Mouse (Mus musculus) urinary bladder, postnatal 4 days (tissue): ENCODE data around the gene Cep97.
"Not testable (repeated sequence)": the region's sequence is repeated elsewhere in the genome, so short reads cannot be mapped to it uniquely, and the experiment has no call there.

ENCODE experiments used
- DNase-seq, 2 experiments: peaks; one replicate each; pipeline ENCODE4 v3.0.0; 2021 to 2022; ENCODE audit warnings: low spot score in 2 of 2

The Cep97 gene

DNA sequence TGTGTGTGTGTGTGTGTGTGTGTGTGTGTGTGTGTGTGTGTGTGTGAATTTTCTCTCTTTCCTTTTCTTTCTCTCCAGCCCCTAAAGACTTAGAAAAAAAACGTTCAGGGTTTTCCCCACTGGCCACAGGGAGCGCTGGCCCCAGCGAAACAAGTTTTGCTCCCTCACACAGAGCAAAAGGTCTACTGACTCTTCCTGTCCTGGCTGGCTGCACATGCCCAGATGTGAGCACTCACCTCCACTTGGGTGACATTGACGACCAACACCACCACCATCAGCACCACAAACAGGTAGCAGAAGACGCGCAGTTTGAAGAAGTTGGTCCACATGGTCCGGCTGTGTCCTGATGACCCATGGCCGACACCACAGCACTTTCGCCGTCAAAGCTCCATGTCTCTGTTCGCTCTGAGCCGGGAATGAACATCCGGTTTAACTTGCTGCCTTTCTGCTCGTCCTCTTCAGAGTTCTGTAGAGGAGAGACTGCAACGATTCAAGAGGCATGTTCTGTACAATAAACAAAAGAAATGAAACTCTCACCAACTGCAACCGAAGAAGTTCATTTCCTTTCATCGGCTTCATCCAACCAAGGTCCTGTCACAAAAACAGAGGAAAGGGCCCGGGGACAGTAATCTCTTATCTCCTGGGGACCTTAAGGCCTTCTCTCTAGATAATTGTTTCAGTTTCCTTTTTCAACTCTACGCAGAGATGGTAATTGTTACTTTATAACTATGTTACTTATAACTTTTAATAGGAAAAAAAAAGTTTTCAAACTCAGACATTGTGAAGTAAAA is 44.1 kb downstream of the Cep97 start:
- no peak for DNase-seq

- DNase-seq, result no peak
Observed at GRCm38 (mm10) chr16:55889451-55889850, 45.2 kb downstream of the Cep97 start.

DNA sequence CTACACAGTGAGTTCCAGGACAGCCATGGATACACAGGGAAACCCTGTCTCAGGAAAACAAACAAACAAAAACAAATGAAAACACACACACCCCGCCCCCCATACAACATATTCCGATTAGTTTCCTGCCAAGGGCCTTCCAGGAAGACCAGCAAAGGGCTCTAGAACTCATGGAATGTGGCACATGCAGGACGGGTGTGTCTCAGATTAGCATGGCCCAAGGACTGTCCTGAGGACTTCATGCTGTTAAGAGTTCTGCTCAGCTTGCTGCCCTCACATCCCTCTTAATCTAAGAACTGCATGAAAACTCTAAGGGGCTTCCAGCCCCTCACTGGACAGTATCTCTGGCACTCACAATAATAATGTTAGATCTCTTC is 46.1 kb downstream of the Cep97 start:
- DNase-seq, result no peak

DNA sequence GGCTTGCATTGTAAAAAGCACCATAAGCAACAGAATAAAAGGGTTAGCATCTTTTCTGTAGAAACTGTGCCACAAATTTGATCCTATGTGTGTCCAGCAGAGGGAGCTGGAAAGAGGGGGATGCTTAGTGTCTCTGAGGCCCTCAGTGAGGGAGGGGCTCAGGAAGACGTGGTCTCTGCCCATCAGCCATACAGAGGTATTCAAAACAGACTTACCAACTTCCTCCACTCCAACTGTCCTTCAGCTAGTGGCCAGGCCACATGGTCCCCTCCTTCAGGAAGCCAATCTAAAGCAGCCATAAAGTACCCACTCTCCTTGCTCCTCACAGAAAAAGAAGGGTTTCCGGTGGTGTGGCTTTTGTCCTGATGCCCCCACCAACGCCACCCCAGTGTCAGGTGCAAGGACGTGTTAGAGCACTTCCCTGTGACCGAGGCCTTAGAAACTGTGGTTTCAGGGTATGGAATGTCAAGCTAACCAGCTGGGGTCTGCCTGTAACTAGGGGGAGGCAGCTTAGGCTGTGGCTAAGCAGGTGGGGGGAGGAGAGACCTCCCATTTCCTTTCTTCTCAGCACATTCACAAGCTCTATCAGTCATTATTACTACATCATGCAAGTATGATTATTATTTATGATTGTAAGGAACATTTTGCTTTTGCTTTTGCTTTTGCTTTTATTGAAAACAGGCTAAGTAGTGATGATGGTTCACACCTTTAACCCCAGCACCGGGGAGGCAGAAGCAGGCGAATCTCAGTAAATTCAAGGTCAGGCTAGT is 46.7 kb downstream of the Cep97 start:
- no peak for DNase-seq

GRCm38 (mm10) chr16:55884246-55884645 is 50.4 kb downstream of the Cep97 start:
- DNase-seq, result no peak

DNA sequence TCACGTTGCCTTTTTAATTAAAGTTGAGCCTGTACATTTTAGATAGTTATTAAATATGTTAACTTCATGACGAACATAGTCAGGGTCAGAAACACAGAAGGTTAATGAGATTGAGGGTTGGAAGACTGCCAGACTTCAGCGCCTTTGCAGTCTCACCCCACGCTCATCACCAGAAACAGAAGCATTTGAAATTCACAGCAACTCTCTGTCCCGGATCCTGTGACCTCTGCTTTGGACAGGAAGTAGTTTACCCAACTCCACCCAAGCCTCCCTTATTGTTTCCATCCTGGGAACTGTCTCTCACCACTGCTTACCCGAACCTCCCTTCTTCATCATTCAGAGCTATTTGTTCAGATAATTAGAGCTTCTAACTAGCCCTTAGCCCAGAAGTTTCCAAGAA is 58.6 kb downstream of the Cep97 start:
- no peak for DNase-seq

DNA sequence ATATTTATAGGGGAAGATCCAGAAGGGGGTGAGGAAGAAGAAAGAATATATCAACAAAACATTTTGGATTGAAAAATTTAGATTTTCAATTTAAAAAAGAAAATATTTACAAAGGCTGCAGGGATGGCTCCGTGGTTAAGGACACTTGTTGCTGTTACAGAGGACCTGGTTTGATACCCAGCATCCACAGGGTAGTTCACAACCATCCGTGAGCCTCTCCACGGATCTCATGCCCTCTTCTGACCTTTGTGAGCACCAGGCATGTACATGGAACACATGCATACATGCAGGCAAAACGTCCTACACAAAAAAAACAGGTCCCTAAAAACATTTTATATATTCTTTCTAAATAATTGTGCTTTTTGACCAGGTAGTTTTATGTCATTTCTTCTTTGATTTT is 70.8 kb downstream of the Cep97 start:
- DNase-seq, result no peak

- peak; percentile 37 to 74 for DNase-seq
Observed at GRCm38 (mm10) chr16:55863149-55863815, 71.4 kb downstream of the Cep97 start.

DNA sequence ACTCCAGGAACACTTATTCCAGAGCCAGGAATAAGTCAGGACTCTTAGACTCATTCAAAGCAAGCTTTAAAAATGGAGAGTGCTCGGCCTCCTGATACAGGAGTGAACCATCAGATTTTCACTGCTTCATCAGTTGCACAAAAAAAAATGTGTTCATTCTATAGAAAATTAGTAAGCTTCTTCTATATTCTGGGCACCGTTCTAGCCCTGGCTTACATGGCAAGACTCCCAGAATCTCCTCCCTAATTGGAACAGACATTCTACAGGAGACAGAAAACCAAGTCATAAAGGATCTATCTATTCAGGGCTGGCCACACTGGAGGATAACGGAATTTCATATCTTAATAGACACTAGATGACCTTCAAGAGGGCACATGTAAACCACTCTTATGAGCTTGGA is 73.6 kb downstream of the Cep97 start:
- no peak for DNase-seq

GRCm38 (mm10) chr16:55859421-55859820 is 75.2 kb downstream of the Cep97 start:
- not testable (repeated sequence) for DNase-seq

DNA sequence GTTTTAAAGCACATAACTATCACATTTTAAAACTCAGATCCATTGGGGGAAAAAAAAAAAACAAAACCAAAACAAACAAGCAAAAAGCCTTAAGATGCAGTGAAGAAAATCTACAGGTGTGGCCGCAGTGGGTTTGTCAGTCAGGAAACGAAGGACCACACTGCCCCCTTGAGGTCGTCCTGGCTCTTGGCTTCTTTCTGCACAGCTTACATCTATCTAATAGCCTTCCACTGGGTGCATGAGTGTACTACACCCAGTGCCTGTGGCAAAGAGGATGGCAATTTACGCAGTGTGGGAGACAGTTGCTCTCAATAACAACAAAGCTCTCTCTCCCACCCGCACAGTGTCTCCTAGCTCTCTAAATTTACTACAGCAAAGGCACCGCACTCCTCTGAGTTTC is 76.2 kb downstream of the Cep97 start:
- peak; percentile 26 to 71 for DNase-seq

DNA sequence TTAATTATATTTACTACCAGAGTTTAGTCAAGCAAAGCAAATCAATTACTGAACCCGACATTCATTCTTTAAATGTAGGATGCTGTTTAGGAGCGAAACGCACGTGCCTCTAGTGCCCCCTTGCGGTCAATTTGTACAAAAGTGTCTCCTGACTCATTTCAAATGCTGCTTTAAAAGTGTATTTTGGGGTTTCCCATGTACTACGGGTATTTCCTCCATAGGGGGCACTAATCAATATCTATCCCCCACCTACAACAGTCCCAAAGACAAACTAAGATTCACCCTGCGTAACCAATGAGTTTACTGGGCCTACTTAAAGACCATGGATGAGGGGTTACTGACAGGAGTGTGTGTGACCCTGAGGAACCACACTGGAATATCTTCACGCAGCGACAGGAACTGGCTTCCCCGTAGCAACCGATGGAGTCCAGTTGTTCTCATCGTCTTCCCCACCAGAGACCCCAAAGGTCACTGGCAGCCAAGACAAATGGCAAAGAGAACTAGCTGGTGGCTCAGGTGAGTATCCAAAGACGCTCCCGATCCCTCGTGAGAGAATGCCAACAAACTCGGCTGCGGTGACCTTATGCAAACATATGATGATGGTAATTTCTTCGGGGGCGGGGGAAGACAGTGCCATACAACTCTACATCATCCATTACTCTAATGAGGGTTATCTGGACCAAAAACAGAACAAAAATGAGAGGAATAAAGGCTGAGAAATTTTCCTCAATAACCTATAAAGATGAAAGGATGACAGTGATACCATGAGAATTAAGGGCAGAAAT is 81.5 kb downstream of the Cep97 start:
- peak in 1 of 2 experiments; percentile 80 for DNase-seq

DNA sequence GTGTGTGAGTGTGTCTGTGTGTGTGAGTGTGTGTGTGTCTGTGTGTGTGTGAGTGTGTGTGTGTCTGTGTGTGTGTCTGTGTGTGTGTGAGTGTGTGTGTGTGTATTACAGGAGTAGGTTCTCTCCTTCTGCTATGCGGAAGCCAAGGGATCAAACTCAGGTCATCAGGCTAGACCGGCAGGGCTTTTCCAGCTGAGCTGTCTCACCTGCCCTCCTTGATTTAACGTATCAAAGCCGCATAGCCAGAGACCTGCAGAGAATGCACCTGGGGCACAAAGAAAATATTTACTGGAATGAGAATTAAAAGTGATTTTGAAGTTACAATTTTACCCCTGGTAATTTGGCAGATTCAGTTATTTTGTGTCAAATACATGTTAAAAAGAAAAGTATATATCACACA is 82.1 kb downstream of the Cep97 start:
- no peak for DNase-seq

- DNase-seq, result no peak
Observed at GRCm38 (mm10) chr16:55850485-55850884, 84.2 kb downstream of the Cep97 start.
